Comparison of ENCODE assay signal across 9 mouse cellular contexts in genomic region chr14:52008321-52009203, GRCm38 (mm10). TPM values are rescaled to one million over a fixed set of nuclear protein-coding genes. Genes with fewer than 3 reads are reported as not detected.
DNase-seq lines count a peak whose midpoint lies in the region; ATAC-seq lines count a peak whose summit lies in the region.
"Had no signal": no experiment of that assay in that cellular context is flagged by ENCODE, and none has a peak within 500 bp of the region (broad histone marks: within the 10 kb centered on the region; RNA-seq: fewer than 3 reads in every experiment).

No protein-coding gene starts in this region.

- H3K9ac ChIP-seq in forebrain, embryonic 11.5 days (ENCODE audit: low read length): peak overlapping the region; percentile 55
- H3K9ac ChIP-seq in heart, embryonic 15.5 days: no peak overlapping the region
- no peak overlapping the region for H3K9ac ChIP-seq in liver, embryonic 15.5 days
- peak overlapping the region; percentile 21; the same call in 1 of the 2 replicates for H3K9ac ChIP-seq in neural tube, embryonic 12.5 days
- no peak overlapping the region; the same call in 1 of the 2 replicates for H3K9ac ChIP-seq in stomach, embryonic 16.5 days (ENCODE audit: low read length)

- H3K27me3 ChIP-seq in forebrain, embryonic 11.5 days (ENCODE audit: control insufficient read depth, insufficient read depth, low read length): no peaks in the 10 kb centered on the region
- H3K27me3 ChIP-seq in heart, embryonic 15.5 days: no peaks in the 10 kb centered on the region
- H3K27me3 ChIP-seq in liver, embryonic 15.5 days: no peaks in the 10 kb centered on the region; the same call in 1 of the 2 replicates
- no peaks in the 10 kb centered on the region for H3K27me3 ChIP-seq in neural tube, embryonic 12.5 days (replicated peaks)
- H3K27me3 ChIP-seq in stomach, embryonic 16.5 days (ENCODE audit: control insufficient read depth, insufficient read depth, low read length): no peaks in the 10 kb centered on the region

- peak overlapping the region; percentile 42 for H3K4me3 ChIP-seq in forebrain, embryonic 11.5 days (ENCODE audit: low read depth, low read length)
- H3K4me3 ChIP-seq in heart, embryonic 15.5 days: peak overlapping the region; percentile 12; the same call in 1 of the 2 replicates
- H3K4me3 ChIP-seq in liver, embryonic 15.5 days (replicated peaks): no peak overlapping the region
- peak overlapping the region; percentile 7; the same call in 1 of the 2 replicates for H3K4me3 ChIP-seq in neural tube, embryonic 12.5 days
- no peak overlapping the region for H3K4me3 ChIP-seq in stomach, embryonic 16.5 days (replicated peaks; ENCODE audit: low read length)
- H3K4me3 ChIP-seq: erythroblast, embryonic 14.5 days had no signal

- ATAC-seq in forebrain, embryonic 11.5 days (replicated peaks; ENCODE audit: low FRiP score): peak; percentile 16
- peak; percentile 55 for ATAC-seq in heart, embryonic 15.5 days (replicated peaks; ENCODE audit: insufficient number of reproducible peaks, insufficient read depth, low FRiP score, low read depth)
- peak; percentile 75 for ATAC-seq in liver, embryonic 15.5 days (ENCODE audit: insufficient read depth)
- ATAC-seq in neural tube, embryonic 12.5 days (ENCODE audit: low FRiP score, low read depth): peak; percentile 22
- ATAC-seq in stomach, embryonic 16.5 days (ENCODE audit: insufficient read depth, low FRiP score): peak; percentile 70

- peak overlapping the region; percentile 37 for H3K27ac ChIP-seq in forebrain, embryonic 11.5 days (ENCODE audit: low read depth, low read length)
- H3K27ac ChIP-seq in heart, embryonic 15.5 days: peak overlapping the region; percentile 20; the same call in 1 of the 2 replicates
- no peak overlapping the region; the same call in 1 of the 2 replicates for H3K27ac ChIP-seq in liver, embryonic 15.5 days (replicated peaks)
- no peak overlapping the region for H3K27ac ChIP-seq in neural tube, embryonic 12.5 days
- no peak overlapping the region for H3K27ac ChIP-seq in stomach, embryonic 16.5 days (ENCODE audit: low read length)

- H3K36me3 ChIP-seq in forebrain, embryonic 11.5 days (ENCODE audit: control insufficient read depth, insufficient read depth, low read length): peaks cover 14% of the 10 kb centered on the region
- H3K36me3 ChIP-seq in heart, embryonic 15.5 days: peaks cover 36% of the 10 kb centered on the region
- H3K36me3 ChIP-seq in liver, embryonic 15.5 days (replicated peaks): peaks cover 44% of the 10 kb centered on the region
- H3K36me3 ChIP-seq in neural tube, embryonic 12.5 days: peaks cover 47% of the 10 kb centered on the region
- peaks cover 10% of the 10 kb centered on the region for H3K36me3 ChIP-seq in stomach, embryonic 16.5 days (ENCODE audit: control insufficient read depth, insufficient read depth, low read length)

- no peaks in the 10 kb centered on the region for H3K9me3 ChIP-seq in forebrain, embryonic 11.5 days (ENCODE audit: control insufficient read depth, low read length)
- H3K9me3 ChIP-seq in heart, embryonic 15.5 days (replicated peaks): no peaks in the 10 kb centered on the region
- no peaks in the 10 kb centered on the region for H3K9me3 ChIP-seq in liver, embryonic 15.5 days (replicated peaks)
- no peaks in the 10 kb centered on the region for H3K9me3 ChIP-seq in neural tube, embryonic 12.5 days
- no peaks in the 10 kb centered on the region for H3K9me3 ChIP-seq in stomach, embryonic 16.5 days (replicated peaks; ENCODE audit: control insufficient read depth, low read length)

- H3K4me1 ChIP-seq in forebrain, embryonic 11.5 days (replicated peaks; ENCODE audit: control insufficient read depth, insufficient read depth, low read length): peaks cover 55% of the 10 kb centered on the region
- peaks cover 75% of the 10 kb centered on the region for H3K4me1 ChIP-seq in heart, embryonic 15.5 days (replicated peaks)
- peaks cover 17% of the 10 kb centered on the region for H3K4me1 ChIP-seq in liver, embryonic 15.5 days (replicated peaks)
- H3K4me1 ChIP-seq in neural tube, embryonic 12.5 days: peaks cover 87% of the 10 kb centered on the region
- peaks cover 23% of the 10 kb centered on the region for H3K4me1 ChIP-seq in stomach, embryonic 16.5 days (ENCODE audit: control insufficient read depth, insufficient read depth, low read length)

- WGBS in forebrain, embryonic 11.5 days: 52% methylated on average over 38 of the region's 38 CpGs
- WGBS in heart, embryonic 15.5 days: 54% methylated on average over 38 of the region's 38 CpGs
- 52% methylated on average over 38 of the region's 38 CpGs for WGBS in liver, embryonic 15.5 days (ENCODE audit: insufficient replicate concordance)
- WGBS in neural tube, embryonic 12.5 days: 56% methylated on average over 38 of the region's 38 CpGs
- 54% methylated on average over 38 of the region's 38 CpGs for WGBS in stomach, embryonic 16.5 days

- peak overlapping the region; percentile 75 for H3K4me2 ChIP-seq in forebrain, embryonic 11.5 days (ENCODE audit: low read depth, low read length, severe bottlenecking)
- H3K4me2 ChIP-seq in heart, embryonic 15.5 days: peak overlapping the region; percentile 14; the same call in 1 of the 2 replicates
- H3K4me2 ChIP-seq in liver, embryonic 15.5 days: no peak overlapping the region
- H3K4me2 ChIP-seq in neural tube, embryonic 12.5 days (replicated peaks): peak overlapping the region; percentile 64
- H3K4me2 ChIP-seq in stomach, embryonic 16.5 days (ENCODE audit: low read depth, low read length): no peak overlapping the region

- DNase-seq in CD8-positive naive resting alpha-beta T cell, adult 2 months (ENCODE audit: low read depth in 2 of 2, low spot score in 2 of 2): peak; percentile 90 to 94
- peak; percentile 76 for DNase-seq in c-Kit-positive CD71-positive TER-119-negative erythroid progenitor cells, embryonic 14.5 days (ENCODE audit: low read depth)
- peak; percentile 97 for DNase-seq in forebrain, embryonic 11.5 days (ENCODE audit: low spot score)
- peak; percentile 93 for DNase-seq in kidney, postnatal 14 days

RNA-seq across cellular contexts. Expression of gene Tmem253, which starts 6.9 kb away (rescaled TPM):
- 0.92 and 0.95 TPM in 2 replicates for polyA plus RNA-seq in forebrain, embryonic 11.5 days (2014; fragmentation: Nextera tagmentation; extraction: Ambion mirVana)
- polyA plus RNA-seq in heart, embryonic 15.5 days (2015; fragmentation: Nextera tagmentation; extraction: Ambion mirVana): 0.60 and 0.68 TPM in 2 replicates
- polyA plus RNA-seq in liver, embryonic 15.5 days (2015; fragmentation: Nextera tagmentation; extraction: Ambion mirVana): 0.14 and 0.23 TPM in 2 replicates
- 1.0 and 1.3 TPM in 2 replicates for polyA plus RNA-seq in neural tube, embryonic 12.5 days (2016; fragmentation: Nextera tagmentation; extraction: Ambion mirVana)
- polyA plus RNA-seq in stomach, embryonic 16.5 days (2015; fragmentation: Nextera tagmentation; extraction: Ambion mirVana): 8.0 and 12.8 TPM in 2 replicates
- polyA plus RNA-seq: erythroblast, embryonic 14.5 days had no signal

RNA-seq across cellular contexts. Expression of gene Zfp219, which starts 12.0 kb away (rescaled TPM):
- 105 and 116 TPM in 2 replicates for polyA plus RNA-seq in forebrain, embryonic 11.5 days (2014; fragmentation: Nextera tagmentation; extraction: Ambion mirVana)
- polyA plus RNA-seq in heart, embryonic 15.5 days (2015; fragmentation: Nextera tagmentation; extraction: Ambion mirVana): 18.1 and 23.6 TPM in 2 replicates
- 9.0 and 10.9 TPM in 2 replicates for polyA plus RNA-seq in liver, embryonic 15.5 days (2015; fragmentation: Nextera tagmentation; extraction: Ambion mirVana)
- 78.3 and 84.9 TPM in 2 replicates for polyA plus RNA-seq in neural tube, embryonic 12.5 days (2016; fragmentation: Nextera tagmentation; extraction: Ambion mirVana)
- polyA plus RNA-seq in stomach, embryonic 16.5 days (2015; fragmentation: Nextera tagmentation; extraction: Ambion mirVana): 23.1 and 24.4 TPM in 2 replicates

RNA-seq across cellular contexts. Expression of gene Arhgef40, which starts 24.0 kb away (rescaled TPM):
- 93.3 and 99.7 TPM in 2 replicates for polyA plus RNA-seq in forebrain, embryonic 11.5 days (2014; fragmentation: Nextera tagmentation; extraction: Ambion mirVana)
- polyA plus RNA-seq in heart, embryonic 15.5 days (2015; fragmentation: Nextera tagmentation; extraction: Ambion mirVana): 51.8 and 69.2 TPM in 2 replicates
- polyA plus RNA-seq in liver, embryonic 15.5 days (2015; fragmentation: Nextera tagmentation; extraction: Ambion mirVana): 14.0 and 16.3 TPM in 2 replicates
- polyA plus RNA-seq in neural tube, embryonic 12.5 days (2016; fragmentation: Nextera tagmentation; extraction: Ambion mirVana): 105 and 110 TPM in 2 replicates
- 81.9 and 92.6 TPM in 2 replicates for polyA plus RNA-seq in stomach, embryonic 16.5 days (2015; fragmentation: Nextera tagmentation; extraction: Ambion mirVana)

RNA-seq across cellular contexts. Expression of gene Olfr221, which starts 33.7 kb away (rescaled TPM):
- polyA plus RNA-seq in forebrain, embryonic 11.5 days (2014; fragmentation: Nextera tagmentation; extraction: Ambion mirVana): not detected in 2 replicates
- not detected in 2 replicates for polyA plus RNA-seq in heart, embryonic 15.5 days (2015; fragmentation: Nextera tagmentation; extraction: Ambion mirVana)
- polyA plus RNA-seq in liver, embryonic 15.5 days (2015; fragmentation: Nextera tagmentation; extraction: Ambion mirVana): not detected in 2 replicates
- polyA plus RNA-seq in neural tube, embryonic 12.5 days (2016; fragmentation: Nextera tagmentation; extraction: Ambion mirVana): not detected in 2 replicates
- not detected in 2 replicates for polyA plus RNA-seq in stomach, embryonic 16.5 days (2015; fragmentation: Nextera tagmentation; extraction: Ambion mirVana)
- polyA plus RNA-seq: erythroblast, embryonic 14.5 days had no signal

Comparison
In these comparisons a context has a peak if more than half of its experiments do, and no peak if none do; other contexts are left out.
1. ATAC-seq: peak in every context shown above with its lines; median percentile 75 in liver, embryonic 15.5 days; 70 in stomach, embryonic 16.5 days; 55 in heart, embryonic 15.5 days; 22 in neural tube, embryonic 12.5 days; 16 in forebrain, embryonic 11.5 days.
2. H3K27ac ChIP-seq: peak in forebrain, embryonic 11.5 days (single experiment) and heart, embryonic 15.5 days (single experiment); none in liver, embryonic 15.5 days (single experiment), neural tube, embryonic 12.5 days (single experiment) and stomach, embryonic 16.5 days (single experiment).
3. H3K4me2 ChIP-seq: peak in forebrain, embryonic 11.5 days (single experiment), heart, embryonic 15.5 days (single experiment) and neural tube, embryonic 12.5 days (single experiment); none in liver, embryonic 15.5 days (single experiment) and stomach, embryonic 16.5 days (single experiment).
4. H3K4me3 ChIP-seq: peak in forebrain, embryonic 11.5 days (single experiment), heart, embryonic 15.5 days (single experiment) and neural tube, embryonic 12.5 days (single experiment); none in liver, embryonic 15.5 days (single experiment) and stomach, embryonic 16.5 days (single experiment).
5. H3K9ac ChIP-seq: peak in forebrain, embryonic 11.5 days (single experiment) and neural tube, embryonic 12.5 days (single experiment); none in heart, embryonic 15.5 days (single experiment), liver, embryonic 15.5 days (single experiment) and stomach, embryonic 16.5 days (single experiment).
6. Peak in every context shown above with its lines, with median percentiles within 50 percentile points of each other: DNase-seq.